Mouse (Mus musculus): ENCODE results near the gene Mapre3. TPM values are rescaled to one million over a fixed set of nuclear protein-coding genes. Genes with fewer than 3 reads are reported as not detected.

The Mapre3 gene
- polyA plus RNA-seq, 1 experiment from 2014 or later, result 22.4 TPM

DNA sequence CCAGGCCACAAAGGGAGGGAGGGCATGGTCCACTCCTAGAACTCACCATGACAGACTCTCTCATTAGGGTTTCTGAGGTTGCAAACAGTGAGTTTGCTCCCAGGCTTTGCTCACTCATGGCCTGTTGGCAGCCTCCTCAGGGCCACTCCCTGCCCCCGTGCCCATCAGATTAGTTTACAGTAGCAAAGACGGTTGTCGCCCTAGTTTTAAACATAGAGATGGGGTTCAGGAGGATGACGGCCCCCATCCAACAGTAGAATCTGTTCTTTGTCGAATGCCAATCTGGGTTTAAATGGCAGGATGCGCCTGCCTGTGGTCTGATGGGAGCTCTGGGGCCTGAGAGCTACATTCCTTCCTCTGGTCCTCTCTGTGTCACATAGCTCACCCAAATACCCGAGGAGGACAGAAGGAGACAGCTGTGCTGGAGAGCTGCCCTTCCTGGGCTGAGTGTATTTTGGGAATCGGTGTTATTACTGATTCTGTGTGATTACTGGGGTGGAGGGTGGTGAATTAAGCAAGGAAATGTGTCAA is 1.9 kb downstream of the Mapre3 start:
- H3K9me3 ChIP-seq (ENCODE audit: control insufficient read depth, low read length), result no peaks in the 10 kb centered on the region
- WGBS, result 43% methylated on average over 8 of the region's 8 CpGs
- H3K4me1 ChIP-seq (replicated peaks; ENCODE audit: control insufficient read depth, insufficient read depth, low read length), result peaks cover 15% of the 10 kb centered on the region
- H3K27me3 ChIP-seq (ENCODE audit: control insufficient read depth, insufficient read depth, low read depth, low read length), result no peaks in the 10 kb centered on the region
- no peak overlapping the region for H3K27ac ChIP-seq (ENCODE audit: low read length)
- no peaks in the 10 kb centered on the region for H3K36me3 ChIP-seq (ENCODE audit: control insufficient read depth, insufficient read depth, low read length)
- no peak for ATAC-seq (ENCODE audit: low read depth)
- no peak overlapping the region for H3K9ac ChIP-seq (ENCODE audit: low read length)
- H3K4me2 ChIP-seq (ENCODE audit: low read depth, low read length), result no peak overlapping the region
- no peak overlapping the region for H3K4me3 ChIP-seq (ENCODE audit: low read length)

- no peak overlapping the region for H3K27ac ChIP-seq (ENCODE audit: low read length)
- H3K4me2 ChIP-seq (ENCODE audit: low read depth, low read length), result no peak overlapping the region
- no peak for ATAC-seq (ENCODE audit: low read depth)
- H3K36me3 ChIP-seq (ENCODE audit: control insufficient read depth, insufficient read depth, low read length), result no peaks in the 10 kb centered on the region
- H3K9me3 ChIP-seq (ENCODE audit: control insufficient read depth, low read length), result no peaks in the 10 kb centered on the region
- 91% methylated on average over 8 of the region's 8 CpGs for WGBS
- H3K4me3 ChIP-seq (ENCODE audit: low read length), result no peak overlapping the region
- peaks cover 14% of the 10 kb centered on the region for H3K4me1 ChIP-seq (replicated peaks; ENCODE audit: control insufficient read depth, insufficient read depth, low read length)
- no peak overlapping the region for H3K9ac ChIP-seq (ENCODE audit: low read length)
- H3K27me3 ChIP-seq (ENCODE audit: control insufficient read depth, insufficient read depth, low read depth, low read length), result no peaks in the 10 kb centered on the region
These were observed 4.4 kb downstream of the Mapre3 start for GRCm38 (mm10) chr5:30818758-30819309.

- H3K4me2 ChIP-seq (ENCODE audit: low read depth, low read length), result no peak overlapping the region
- no peaks in the 10 kb centered on the region for H3K36me3 ChIP-seq (ENCODE audit: control insufficient read depth, insufficient read depth, low read length)
- no peaks in the 10 kb centered on the region for H3K9me3 ChIP-seq (ENCODE audit: control insufficient read depth, low read length)
- ATAC-seq (ENCODE audit: low read depth), result no peak
- no peaks in the 10 kb centered on the region for H3K27me3 ChIP-seq (ENCODE audit: control insufficient read depth, insufficient read depth, low read depth, low read length)
- H3K4me1 ChIP-seq (replicated peaks; ENCODE audit: control insufficient read depth, insufficient read depth, low read length), result no peaks in the 10 kb centered on the region
- H3K4me3 ChIP-seq (ENCODE audit: low read length), result no peak overlapping the region
- WGBS, result 58% methylated on average over 5 of the region's 5 CpGs
- H3K9ac ChIP-seq (ENCODE audit: low read length), result no peak overlapping the region
- no peak overlapping the region for H3K27ac ChIP-seq (ENCODE audit: low read length)
These were observed 8.2 kb downstream of the Mapre3 start for GRCm38 (mm10) chr5:30822689-30823088.

- Histone ChIP-seq H3K9me3 (ENCODE audit: control insufficient read depth, low read length) (no peaks in the 10 kb centered on the region), H3K4me2 (ENCODE audit: low read depth, low read length) (no peak overlapping the region), H3K4me1 (replicated peaks; ENCODE audit: control insufficient read depth, insufficient read depth, low read length) (no peaks in the 10 kb centered on the region), H3K27me3 (ENCODE audit: control insufficient read depth, insufficient read depth, low read depth, low read length) (no peaks in the 10 kb centered on the region), H3K4me3 (ENCODE audit: low read length) (no peak overlapping the region), H3K9ac (ENCODE audit: low read length) (no peak overlapping the region), H3K36me3 (ENCODE audit: control insufficient read depth, insufficient read depth, low read length) (no peaks in the 10 kb centered on the region), H3K27ac (ENCODE audit: low read length) (no peak overlapping the region)
- ATAC-seq (ENCODE audit: low read depth), result no peak
- WGBS, result 80% methylated on average over 3 of the region's 3 CpGs
These were observed 8.7 kb downstream of the Mapre3 start for GRCm38 (mm10) chr5:30823091-30823490.

- Histone ChIP-seq H3K4me1 (replicated peaks; ENCODE audit: control insufficient read depth, insufficient read depth, low read length) (no peaks in the 10 kb centered on the region), H3K4me2 (ENCODE audit: low read depth, low read length) (no peak overlapping the region), H3K9ac (ENCODE audit: low read length) (no peak overlapping the region), H3K36me3 (ENCODE audit: control insufficient read depth, insufficient read depth, low read length) (no peaks in the 10 kb centered on the region), H3K27me3 (ENCODE audit: control insufficient read depth, insufficient read depth, low read depth, low read length) (no peaks in the 10 kb centered on the region), H3K9me3 (ENCODE audit: control insufficient read depth, low read length) (no peaks in the 10 kb centered on the region), H3K27ac (ENCODE audit: low read length) (no peak overlapping the region), H3K4me3 (ENCODE audit: low read length) (no peak overlapping the region)
- no peak for ATAC-seq (ENCODE audit: low read depth)
- 89% methylated on average over 11 of the region's 11 CpGs for WGBS
These were observed 9.9 kb downstream of the Mapre3 start for GRCm38 (mm10) chr5:30824124-30824988.

GRCm38 (mm10) chr5:30825166-30825565 is 10.7 kb downstream of the Mapre3 start:
- H3K9ac ChIP-seq (ENCODE audit: low read length), result no peak overlapping the region
- no peaks in the 10 kb centered on the region for H3K27me3 ChIP-seq (ENCODE audit: control insufficient read depth, insufficient read depth, low read depth, low read length)
- no peak for ATAC-seq (ENCODE audit: low read depth)
- WGBS, result 60% methylated on average over 10 of the region's 10 CpGs
- H3K4me3 ChIP-seq (ENCODE audit: low read length), result no peak overlapping the region
- H3K4me2 ChIP-seq (ENCODE audit: low read depth, low read length), result no peak overlapping the region
- no peaks in the 10 kb centered on the region for H3K36me3 ChIP-seq (ENCODE audit: control insufficient read depth, insufficient read depth, low read length)
- no peaks in the 10 kb centered on the region for H3K4me1 ChIP-seq (replicated peaks; ENCODE audit: control insufficient read depth, insufficient read depth, low read length)
- H3K27ac ChIP-seq (ENCODE audit: low read length), result no peak overlapping the region
- no peaks in the 10 kb centered on the region for H3K9me3 ChIP-seq (ENCODE audit: control insufficient read depth, low read length)

DNA sequence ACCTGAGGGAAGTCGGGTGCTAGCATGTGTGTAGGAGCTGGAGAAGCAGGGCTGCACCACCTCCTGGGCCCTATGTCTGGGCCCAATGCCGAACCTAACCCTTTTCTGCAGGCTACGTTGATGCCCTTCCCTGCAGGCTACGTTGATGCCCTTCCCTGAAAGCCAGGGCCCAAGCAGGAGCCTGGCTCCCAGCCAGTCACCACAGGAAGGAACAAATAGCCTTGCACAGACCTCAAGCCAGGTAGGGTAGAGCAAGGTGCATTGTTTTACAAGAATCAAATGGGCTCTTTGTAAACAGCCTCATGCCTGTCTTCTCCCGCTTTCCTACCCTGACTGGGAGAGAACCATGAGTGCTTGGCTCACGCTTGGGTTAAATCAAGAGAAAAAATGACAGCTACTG is 11.4 kb downstream of the Mapre3 start:
- Histone ChIP-seq H3K27me3 (ENCODE audit: control insufficient read depth, insufficient read depth, low read depth, low read length) (no peaks in the 10 kb centered on the region), H3K27ac (ENCODE audit: low read length) (no peak overlapping the region), H3K36me3 (ENCODE audit: control insufficient read depth, insufficient read depth, low read length) (no peaks in the 10 kb centered on the region), H3K9ac (ENCODE audit: low read length) (no peak overlapping the region), H3K4me2 (ENCODE audit: low read depth, low read length) (no peak overlapping the region), H3K4me1 (replicated peaks; ENCODE audit: control insufficient read depth, insufficient read depth, low read length) (no peaks in the 10 kb centered on the region), H3K4me3 (ENCODE audit: low read length) (no peak overlapping the region), H3K9me3 (ENCODE audit: control insufficient read depth, low read length) (no peaks in the 10 kb centered on the region)
- ATAC-seq (ENCODE audit: low read depth), result no peak
- 65% methylated on average over 6 of the region's 6 CpGs for WGBS

DNA sequence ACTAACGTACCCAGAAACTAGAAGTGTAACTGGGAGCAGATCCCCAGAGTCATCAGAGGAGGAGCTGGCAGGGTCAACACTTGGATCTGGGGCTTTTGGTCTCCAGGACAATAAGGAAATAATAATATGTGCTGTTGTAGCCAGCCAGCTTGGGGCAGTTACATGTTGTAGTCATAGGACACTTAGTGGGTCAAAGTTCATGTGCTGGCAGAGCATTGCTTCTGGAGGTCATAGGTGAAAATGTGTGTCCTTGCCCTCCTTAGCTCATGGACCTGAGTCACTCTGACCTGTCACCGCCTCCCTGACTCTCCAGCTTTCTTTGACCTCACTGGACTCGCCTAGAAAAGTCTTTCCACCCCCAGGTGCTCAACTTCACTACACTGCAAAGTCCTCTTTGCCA is 19.0 kb downstream of the Mapre3 start:
- no peak for ATAC-seq (ENCODE audit: low read depth)
- no peaks in the 10 kb centered on the region for H3K36me3 ChIP-seq (ENCODE audit: control insufficient read depth, insufficient read depth, low read length)
- H3K27ac ChIP-seq (ENCODE audit: low read length), result no peak overlapping the region
- no peak overlapping the region for H3K9ac ChIP-seq (ENCODE audit: low read length)
- no peak overlapping the region for H3K4me3 ChIP-seq (ENCODE audit: low read length)
- WGBS, result 85% methylated on average over 3 of the region's 3 CpGs
- no peaks in the 10 kb centered on the region for H3K4me1 ChIP-seq (replicated peaks; ENCODE audit: control insufficient read depth, insufficient read depth, low read length)
- H3K9me3 ChIP-seq (ENCODE audit: control insufficient read depth, low read length), result no peaks in the 10 kb centered on the region
- no peak overlapping the region for H3K4me2 ChIP-seq (ENCODE audit: low read depth, low read length)
- H3K27me3 ChIP-seq (ENCODE audit: control insufficient read depth, insufficient read depth, low read depth, low read length), result no peaks in the 10 kb centered on the region

DNA sequence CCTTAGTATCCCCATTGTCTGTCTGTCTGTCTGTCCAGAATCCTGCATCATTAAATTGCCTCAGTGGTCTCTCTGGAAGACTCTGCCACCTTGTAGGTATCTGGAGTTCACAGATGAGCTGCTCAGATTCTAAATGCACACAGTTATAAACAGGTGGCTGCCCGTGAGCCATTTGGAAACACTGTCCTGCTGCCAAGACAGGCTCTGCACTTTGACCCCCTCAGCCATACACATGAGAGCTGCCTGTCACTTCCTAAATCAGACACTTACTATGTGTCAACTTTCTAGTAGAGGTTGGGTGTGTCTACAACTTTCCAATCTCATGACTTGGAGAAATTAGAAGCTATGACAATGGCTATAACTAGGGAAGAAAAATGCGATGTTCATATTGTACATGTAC is 25.3 kb downstream of the Mapre3 start:
- no peak for ATAC-seq (ENCODE audit: low read depth)

More for the DNA sequence above, 25.3 kb downstream of the Mapre3 start:
- Histone ChIP-seq H3K4me1 (replicated peaks; ENCODE audit: control insufficient read depth, insufficient read depth, low read length) (no peaks in the 10 kb centered on the region), H3K4me2 (ENCODE audit: low read depth, low read length) (no peak overlapping the region), H3K36me3 (ENCODE audit: control insufficient read depth, insufficient read depth, low read length) (no peaks in the 10 kb centered on the region), H3K9ac (ENCODE audit: low read length) (no peak overlapping the region), H3K27me3 (ENCODE audit: control insufficient read depth, insufficient read depth, low read depth, low read length) (no peaks in the 10 kb centered on the region), H3K9me3 (ENCODE audit: control insufficient read depth, low read length) (no peaks in the 10 kb centered on the region), H3K27ac (ENCODE audit: low read length) (no peak overlapping the region), H3K4me3 (ENCODE audit: low read length) (no peak overlapping the region)
- WGBS, result 78% methylated on average over 2 of the region's 2 CpGs
